Mouse (Mus musculus) neural tube, embryonic 14.5 days (tissue): Measurements from ENCODE around the gene Pard3b. TPM values are rescaled to one million over a fixed set of nuclear protein-coding genes. Genes with fewer than 3 reads are reported as not detected.
"Not testable (repeated sequence)": the region's sequence is repeated elsewhere in the genome, so short reads cannot be mapped to it uniquely, and the experiment has no call there.

Source experiments
- ATAC-seq: fragments of 200-750 bp; cut with Nextera tagmentation; 2 replicates; pipeline ENCODE4 v1.8.0; 2017; ENCODE audit warnings: low read depth, mild to moderate bottlenecking, moderate TSS enrichment, moderate library complexity
- H3K27ac ChIP-seq: fragments of 300-500 bp; sonication (generic); 2 replicates; pipeline ENCODE4 v1.5.1; 2014; ENCODE audit warnings: low read depth, mild to moderate bottlenecking, control low read depth, low read length, moderate library complexity, mixed read lengths
- H3K27me3 ChIP-seq: fragments of 300-500 bp; sonication (generic); 2 replicates; pipeline ENCODE4 v1.6.1; 2014; ENCODE audit warnings: low read length; ENCODE audit not compliant: control insufficient read depth, insufficient read depth
- H3K36me3 ChIP-seq: fragments of 300-500 bp; sonication (generic); 2 replicates; pipeline ENCODE4 v1.6.1; 2014; ENCODE audit warnings: low read length, mixed read lengths; ENCODE audit not compliant: control insufficient read depth, insufficient read depth
- H3K4me1 ChIP-seq: fragments of 300-500 bp; sonication (generic); 2 replicates; pipeline ENCODE4 v1.6.1; 2014; ENCODE audit warnings: low read length; ENCODE audit not compliant: control insufficient read depth, insufficient read depth
- H3K4me2 ChIP-seq: fragments of 300-500 bp; sonication (generic); 2 replicates; pipeline ENCODE4 v1.6.1; 2014; ENCODE audit warnings: mild to moderate bottlenecking, low read depth, low read length, control low read depth
- H3K4me3 ChIP-seq: fragments of 300-500 bp; sonication (generic); 2 replicates; pipeline ENCODE4 v1.5.1; 2014; ENCODE audit warnings: low read depth, low read length, control low read depth, mixed read lengths
- H3K9ac ChIP-seq: fragments of 300-500 bp; sonication (generic); replicated peaks from 2 replicates; pipeline ENCODE4 v1.6.1; 2014; ENCODE audit warnings: low read depth, mild to moderate bottlenecking, control low read depth, low read length, mixed read lengths
- H3K9me3 ChIP-seq: fragments of 300-500 bp; sonication (generic); 2 replicates; pipeline ENCODE4 v1.6.1; 2016; ENCODE audit warnings: low read length; ENCODE audit not compliant: control insufficient read depth
- WGBS: fragments of 180-500 bp; shearing (Covaris S2); extraction: QIAGEN DNeasy Blood & Tissue Kit; methylation state at CpG from one replicate; pipeline ENCODE4 v1.1.7; 2014; 5-methylcytosine and 5-hydroxymethylcytosine counted together
- polyA plus RNA-seq: library from polyadenylated mRNA; unstranded; fragments of >200 nt; fragmentation: Nextera tagmentation; extraction: Ambion mirVana; gene quantifications from 2 replicates; pipeline ENCODE4 v1.2.1, GENCODE M21; 2014

Pard3b gene
- polyA plus RNA-seq, 1 experiment from 2014 or later: 9.9 TPM

DNA sequence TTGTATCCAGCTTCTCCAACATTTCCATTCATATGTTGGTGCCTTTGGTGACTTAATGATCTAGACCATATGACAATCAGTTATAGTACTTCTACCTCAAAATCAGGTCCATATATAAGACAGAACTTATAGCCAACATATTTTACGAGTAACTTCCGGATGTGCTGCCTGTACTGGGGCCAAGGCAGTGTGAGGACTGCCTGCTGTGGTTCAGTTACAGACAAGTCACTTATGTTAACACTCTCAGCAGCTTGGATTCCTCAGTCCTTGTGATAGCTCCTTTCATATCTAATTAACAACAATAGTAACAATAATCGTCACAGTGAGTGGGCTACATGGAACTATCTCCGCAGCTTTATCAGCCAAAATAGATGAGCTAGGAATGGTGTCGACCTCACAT, 959.9 kb downstream of the Pard3b start:
- H3K4me3 ChIP-seq: no peak overlapping the region
- H3K9ac ChIP-seq: no peak overlapping the region
- H3K27me3 ChIP-seq: no peaks in the 10 kb centered on the region
- WGBS: 91% methylated on average over 5 of the region's 5 CpGs
- no peak overlapping the region for H3K27ac ChIP-seq
- no peaks in the 10 kb centered on the region for H3K36me3 ChIP-seq
- no peaks in the 10 kb centered on the region for H3K9me3 ChIP-seq
- H3K4me2 ChIP-seq: no peak overlapping the region
- no peaks in the 10 kb centered on the region for H3K4me1 ChIP-seq
- ATAC-seq: no peak

DNA sequence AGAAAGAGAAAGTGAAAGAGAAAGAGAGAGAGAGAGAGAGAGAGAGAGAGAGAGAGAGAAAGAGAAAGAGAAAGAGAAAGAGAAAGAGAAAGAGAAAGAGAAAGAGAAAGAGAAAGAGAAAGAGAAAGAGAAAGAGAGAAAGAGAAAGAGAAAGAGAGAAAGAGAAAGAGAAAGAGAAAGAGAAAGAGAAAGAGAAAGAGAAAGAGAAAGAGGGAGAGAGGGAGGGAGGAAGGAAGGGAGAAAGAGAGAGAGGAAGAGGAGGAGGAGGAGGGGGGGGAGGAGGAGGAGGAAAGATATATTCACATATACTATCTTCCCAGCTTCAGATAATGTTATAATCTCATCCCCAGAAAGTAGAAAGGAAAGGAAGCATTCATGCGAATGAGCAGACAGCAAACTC, 966.0 kb downstream of the Pard3b start:
- not testable (repeated sequence) for H3K27me3 ChIP-seq, H3K9ac ChIP-seq, ATAC-seq, H3K27ac ChIP-seq, H3K36me3 ChIP-seq, H3K4me3 ChIP-seq, H3K4me2 ChIP-seq, H3K4me1 ChIP-seq, H3K9me3 ChIP-seq
- WGBS: 85% methylated on average over 1 of the region's 1 CpGs

DNA sequence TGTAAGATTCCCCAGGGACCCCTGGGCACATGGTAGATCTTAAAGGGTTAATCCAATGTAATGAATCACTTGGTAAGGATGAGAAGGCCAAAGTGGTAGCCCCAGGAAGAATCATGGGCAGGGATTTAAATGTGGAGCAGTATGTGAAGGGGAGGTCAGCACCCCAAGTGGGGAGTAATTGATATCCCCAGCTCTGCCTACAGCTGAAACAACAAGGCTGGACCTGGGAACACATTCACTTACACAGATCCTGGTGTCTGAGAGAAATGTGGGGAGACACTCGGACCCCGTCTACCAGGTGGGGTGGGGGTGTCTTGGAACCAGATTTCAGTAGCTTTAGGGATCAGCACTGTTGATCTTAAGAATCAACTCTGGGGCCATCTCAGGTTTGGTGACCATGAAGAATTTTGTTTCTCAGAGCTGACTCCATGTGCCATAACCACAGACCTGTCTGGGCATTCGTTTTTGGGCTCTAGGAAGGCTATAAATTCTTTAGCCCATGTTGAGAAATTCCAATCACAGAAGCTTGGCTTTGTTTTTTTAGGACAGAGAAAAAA, 979.6 kb downstream of the Pard3b start:
- Histone ChIP-seq H3K4me3 (no peak overlapping the region), H3K9me3 (no peaks in the 10 kb centered on the region), H3K4me1 (no peaks in the 10 kb centered on the region), H3K27me3 (no peaks in the 10 kb centered on the region), H3K9ac (no peak overlapping the region), H3K4me2 (no peak overlapping the region), H3K36me3 (no peaks in the 10 kb centered on the region), H3K27ac (no peak overlapping the region)
- ATAC-seq: no peak
- 39% methylated on average over 3 of the region's 3 CpGs for whole genome bisulfite sequencing

DNA sequence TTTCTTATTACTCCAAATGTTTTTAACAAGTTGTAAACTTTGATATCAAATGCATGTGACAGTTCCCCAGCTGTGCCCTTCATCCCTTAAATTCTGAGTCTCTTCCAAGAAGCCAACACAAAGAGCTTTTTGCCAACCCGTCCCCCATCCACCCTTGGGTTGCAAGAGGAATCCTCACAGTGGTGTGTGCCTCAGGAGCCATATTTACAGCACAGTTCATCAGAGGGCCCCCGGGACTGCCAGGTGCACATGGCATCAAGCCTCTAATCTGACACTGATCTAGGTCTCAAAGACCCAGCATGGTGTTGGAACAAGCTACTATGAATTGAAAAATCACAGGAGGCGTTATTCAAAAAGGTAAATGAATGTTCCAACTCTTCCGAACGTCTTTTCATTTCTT, 980.8 kb downstream of the Pard3b start:
- H3K27ac ChIP-seq: no peak overlapping the region
- H3K4me2 ChIP-seq: no peak overlapping the region
- no peaks in the 10 kb centered on the region for H3K4me1 ChIP-seq
- no peaks in the 10 kb centered on the region for H3K27me3 ChIP-seq
- no peaks in the 10 kb centered on the region for H3K36me3 ChIP-seq
- WGBS: 88% methylated on average over 5 of the region's 5 CpGs
- no peak for ATAC-seq
- H3K9me3 ChIP-seq: no peaks in the 10 kb centered on the region
- no peak overlapping the region for H3K4me3 ChIP-seq
- H3K9ac ChIP-seq: no peak overlapping the region

DNA sequence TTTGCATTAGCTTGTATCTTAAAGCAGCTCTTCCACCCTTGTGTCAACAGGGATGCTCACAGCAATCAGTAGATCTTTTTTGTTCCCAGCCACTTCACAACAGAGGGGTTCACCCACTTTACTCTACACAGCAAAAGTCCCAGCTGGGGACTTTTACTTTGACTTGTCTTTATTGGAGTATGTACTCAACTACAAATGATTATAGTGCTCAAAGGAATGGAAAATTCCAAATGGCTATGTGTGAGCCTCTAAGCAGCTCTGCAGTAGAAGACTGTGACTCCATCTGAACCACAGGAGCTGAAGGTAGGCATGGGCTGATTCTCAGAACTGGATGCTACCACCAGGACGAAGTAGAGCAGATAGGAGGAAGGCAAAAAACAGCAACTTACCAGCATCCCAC, 983.8 kb downstream of the Pard3b start:
- no peak overlapping the region for H3K4me3 ChIP-seq
- H3K27ac ChIP-seq: no peak overlapping the region
- no peaks in the 10 kb centered on the region for H3K9me3 ChIP-seq
- no peak for ATAC-seq
- H3K27me3 ChIP-seq: no peaks in the 10 kb centered on the region
- H3K9ac ChIP-seq: no peak overlapping the region
- WGBS: 89% methylated on average over 1 of the region's 1 CpGs
- H3K4me2 ChIP-seq: no peak overlapping the region
- no peaks in the 10 kb centered on the region for H3K36me3 ChIP-seq
- no peaks in the 10 kb centered on the region for H3K4me1 ChIP-seq

DNA sequence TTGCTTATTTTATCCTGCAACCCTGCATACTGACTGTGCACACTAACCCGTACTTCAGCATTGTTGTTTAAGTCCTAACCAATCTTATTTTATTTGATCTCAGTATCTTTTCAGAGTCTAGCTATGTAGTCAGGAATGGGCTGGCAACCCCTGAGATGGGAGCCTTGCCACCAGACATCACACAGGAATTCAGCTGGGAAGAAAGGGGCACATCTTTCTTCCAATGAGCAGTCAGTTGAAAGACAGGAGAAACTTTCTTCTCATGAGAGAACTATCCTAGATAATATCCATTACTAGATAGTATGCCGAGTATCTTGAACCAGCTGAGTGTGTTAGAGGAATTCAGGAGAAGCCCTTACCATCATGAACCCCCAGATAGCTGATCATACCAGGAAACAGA, 985.5 kb downstream of the Pard3b start:
- no peak for ATAC-seq
- no peak overlapping the region for H3K4me3 ChIP-seq
- H3K36me3 ChIP-seq: no peaks in the 10 kb centered on the region
- no peak overlapping the region for H3K27ac ChIP-seq
- no peaks in the 10 kb centered on the region for H3K27me3 ChIP-seq
- H3K9ac ChIP-seq: no peak overlapping the region
- H3K4me1 ChIP-seq: no peaks in the 10 kb centered on the region
- WGBS: 91% methylated on average over 2 of the region's 2 CpGs
- no peak overlapping the region for H3K4me2 ChIP-seq
- no peaks in the 10 kb centered on the region for H3K9me3 ChIP-seq

DNA sequence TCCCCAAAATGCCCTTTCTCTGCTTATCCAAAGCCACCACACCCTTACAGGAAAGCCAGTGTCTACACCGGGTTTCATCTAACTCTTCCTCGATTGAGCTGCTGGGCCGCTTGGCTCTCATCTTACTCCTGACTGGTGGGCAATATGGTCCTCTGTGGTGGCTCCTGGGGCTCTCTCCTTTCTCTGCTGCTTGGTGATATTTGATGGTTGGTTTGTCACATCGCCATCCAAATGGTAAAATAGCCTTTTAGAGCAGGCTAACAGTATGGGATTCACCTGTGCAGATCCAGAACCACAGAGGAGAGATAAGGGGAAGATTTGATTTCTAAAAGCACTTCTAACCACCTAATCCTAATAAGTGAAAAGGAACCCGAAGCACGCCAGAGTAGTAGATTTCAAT, 986.2 kb downstream of the Pard3b start:
- Histone ChIP-seq H3K4me2 (no peak overlapping the region), H3K36me3 (no peaks in the 10 kb centered on the region), H3K9ac (no peak overlapping the region), H3K9me3 (no peaks in the 10 kb centered on the region), H3K27me3 (no peaks in the 10 kb centered on the region), H3K4me1 (no peaks in the 10 kb centered on the region), H3K4me3 (no peak overlapping the region), H3K27ac (no peak overlapping the region)
- no peak for ATAC-seq
- 83% methylated on average over 6 of the region's 6 CpGs for WGBS

DNA sequence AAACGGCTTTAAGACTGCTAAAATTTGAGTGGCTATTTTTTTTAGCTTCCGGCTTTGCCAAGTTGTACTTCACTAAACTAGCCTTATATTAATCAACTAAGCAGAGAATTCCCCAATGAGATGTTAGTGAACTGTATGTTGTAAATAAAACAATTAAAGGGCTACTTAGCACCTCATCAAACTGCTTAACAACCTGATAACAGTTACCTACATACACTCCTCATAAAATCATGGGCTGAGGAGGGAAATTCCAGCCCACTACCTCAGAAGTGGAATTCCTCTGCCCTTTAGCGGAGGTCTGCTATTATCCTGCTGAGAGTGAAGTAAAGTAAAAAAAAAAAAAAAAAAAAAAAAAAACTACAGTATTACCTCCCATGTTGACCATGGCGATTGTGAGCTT, 986.7 kb downstream of the Pard3b start:
- no peak for ATAC-seq
- H3K4me3 ChIP-seq: no peak overlapping the region
- no peaks in the 10 kb centered on the region for H3K36me3 ChIP-seq
- no peaks in the 10 kb centered on the region for H3K4me1 ChIP-seq
- no peaks in the 10 kb centered on the region for H3K27me3 ChIP-seq
- H3K4me2 ChIP-seq: no peak overlapping the region
- 60% methylated on average over 4 of the region's 4 CpGs for whole genome bisulfite sequencing
- no peak overlapping the region for H3K27ac ChIP-seq
- no peak overlapping the region for H3K9ac ChIP-seq
- no peaks in the 10 kb centered on the region for H3K9me3 ChIP-seq

DNA sequence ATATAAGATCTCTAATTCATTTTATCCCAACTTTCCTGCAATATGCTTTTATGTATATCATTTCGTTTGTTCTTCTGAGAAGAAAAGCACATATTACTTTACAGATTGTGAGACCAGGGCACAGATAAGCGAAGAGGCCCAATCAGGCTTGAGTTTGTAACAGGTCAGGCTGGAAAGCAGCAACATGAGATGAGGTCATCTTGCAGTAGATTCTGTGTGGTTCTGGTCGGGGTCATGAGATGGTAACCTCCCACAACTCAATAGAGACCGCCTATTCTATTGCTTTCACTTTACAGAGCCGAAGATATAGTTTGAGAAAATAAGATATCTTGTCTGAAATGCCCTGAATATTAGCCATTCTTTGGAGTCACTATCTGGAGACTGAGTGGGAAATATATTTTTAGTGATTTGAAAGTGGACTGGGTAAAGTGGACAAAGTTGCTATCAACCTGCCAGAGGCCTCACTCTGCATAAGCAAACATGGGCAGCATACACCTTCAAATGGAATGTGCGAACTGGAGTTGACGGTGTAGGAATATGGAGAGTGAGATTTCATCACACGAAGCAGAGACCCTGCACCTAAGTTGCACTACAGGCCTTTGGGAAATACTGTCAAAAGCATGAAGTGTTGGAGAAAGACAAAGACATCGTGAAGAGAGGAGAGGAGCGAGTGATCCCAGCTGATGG, 987.3 kb downstream of the Pard3b start:
- no peaks in the 10 kb centered on the region for H3K36me3 ChIP-seq

More for the DNA sequence above, 987.3 kb downstream of the Pard3b start:
- H3K9ac ChIP-seq: no peak overlapping the region
- no peak overlapping the region for H3K4me2 ChIP-seq
- H3K4me3 ChIP-seq: no peak overlapping the region
- H3K9me3 ChIP-seq: no peaks in the 10 kb centered on the region
- no peak overlapping the region for H3K27ac ChIP-seq
- 92% methylated on average over 10 of the region's 10 CpGs for WGBS
- no peaks in the 10 kb centered on the region for H3K4me1 ChIP-seq
- H3K27me3 ChIP-seq: no peaks in the 10 kb centered on the region
- no peak for ATAC-seq
